Mouse (Mus musculus) Patski (cell line): ENCODE measurements around the gene Sept9. TPM values are rescaled to one million over a fixed set of nuclear protein-coding genes. Genes with fewer than 3 reads are reported as not detected.

ENCODE experiments used
- ATAC-seq: fragments of 100-300 bp; one replicate; pipeline ENCODE4 v1.8.0; 2021
- CTCF ChIA-PET: fragments of 350-600 bp; sonication (Branson Sonifier 250); formaldehyde crosslinking; loops from one replicate; lab custom pipeline; 2022; ENCODE audit warnings: inconsistent platforms; lab: Charles Lee
- POLR2A ChIA-PET: fragments of 350-600 bp; sonication (Branson Sonifier 250); formaldehyde crosslinking; loops from one replicate; lab custom pipeline; 2022; ENCODE audit warnings: antibody characterized with exemption, inconsistent platforms; lab: Charles Lee
- DNase-seq: peaks from one replicate; pipeline ENCODE4 v3.0.0-alpha.2; 2011; ENCODE audit warnings: low read depth, low spot score
- H3K27me3 ChIP-seq: fragments of 371-371 bp; one replicate; pipeline ENCODE4 v1.5.1; 2021
- CTCF ChIP-seq: fragments of 100-300 bp; IDR thresholded peaks from one replicate; pipeline ENCODE4 v1.5.1; 2021
- in situ Hi-C: fragments of 300-500 bp; cut with MboI; formaldehyde crosslinking; loops from 3 replicates; pipeline ENCODE4 v1.11.1; 2018; ENCODE audit warnings: low pct_unique_long_range_greater_than_20kb, mixed read lengths
- polyA plus RNA-seq: library from polyadenylated mRNA; unstranded; gene quantifications from one replicate; pipeline ENCODE4 v1.2.3, GENCODE M21; 2021

Gene Sept9
- polyA plus RNA-seq, 1 experiment from 2014 or later: 87.6 TPM

DNA sequence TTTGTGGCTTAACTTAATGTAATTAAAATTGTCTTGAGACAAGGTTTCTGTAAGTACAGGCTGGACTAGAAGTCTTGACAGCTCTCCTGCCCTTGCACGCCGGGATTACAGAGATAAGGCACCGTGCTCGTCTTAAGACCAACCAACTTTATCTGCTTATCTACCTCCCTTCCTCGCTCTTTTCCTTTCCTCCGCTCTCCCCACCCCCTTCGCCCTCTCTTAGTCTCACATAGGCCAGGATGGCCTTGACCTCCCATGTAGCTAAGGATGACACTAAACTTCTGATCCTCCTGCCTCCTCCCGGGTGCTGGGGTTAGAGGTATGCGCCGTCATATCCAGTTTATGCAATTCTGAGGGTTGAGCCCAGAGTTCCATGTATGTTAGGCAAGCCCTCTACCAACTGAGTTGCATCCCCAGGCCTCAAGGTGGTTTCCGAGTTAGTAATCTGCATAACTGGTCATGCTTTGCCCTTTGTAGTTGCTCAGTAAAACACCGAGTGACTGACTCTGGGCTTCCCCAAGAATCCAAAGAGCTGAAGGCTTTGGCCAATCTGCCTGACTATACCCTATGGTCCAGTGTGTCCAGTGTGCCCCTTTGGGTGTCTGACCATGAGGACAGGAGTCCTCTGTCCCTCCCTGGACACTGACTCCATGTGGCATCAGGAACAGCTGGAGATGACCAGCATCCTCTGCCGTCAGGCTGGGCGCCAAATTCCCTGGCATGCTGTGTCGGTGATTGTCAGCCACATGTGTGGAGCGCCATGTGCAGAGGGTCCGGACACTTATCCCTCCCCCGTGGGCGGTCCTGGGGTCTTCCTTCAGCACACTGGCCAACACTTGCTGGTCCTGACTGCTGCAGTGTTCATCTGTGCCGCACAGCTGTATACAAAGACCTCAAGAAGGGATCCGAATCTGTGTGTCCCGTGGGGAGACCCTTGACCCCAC lies 50.8 kb downstream of the Sept9 start:
- POLR2A ChIA-PET: no interaction called here
- no peak for TF ChIP-seq CTCF
- in situ Hi-C loops: no loop called here
- CTCF ChIA-PET: no interaction called here
- no peak for DNase-seq
- no peaks in the 10 kb centered on the region for H3K27me3 ChIP-seq
- no peak for ATAC-seq

DNA sequence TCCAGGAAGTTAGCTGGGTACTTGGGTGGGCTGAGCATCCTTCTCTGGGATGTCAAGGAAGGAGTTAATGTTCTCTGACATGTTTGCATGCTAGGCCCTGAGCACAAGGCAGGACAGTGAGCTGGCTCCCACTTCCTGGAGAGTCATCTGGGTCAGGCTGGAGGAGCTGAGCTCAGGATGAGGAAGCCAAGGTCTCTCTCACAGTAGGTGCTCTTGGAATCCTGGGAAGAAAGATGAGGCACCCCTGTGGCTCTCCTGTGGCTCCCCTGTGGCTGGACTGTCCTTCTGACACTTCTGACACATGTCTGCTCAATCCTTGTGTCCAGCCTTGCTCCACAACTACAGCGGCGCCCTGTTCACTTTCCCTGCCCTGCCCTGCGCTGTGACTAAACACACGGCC lies 52.3 kb downstream of the Sept9 start:
- no peak for TF ChIP-seq CTCF
- no peaks in the 10 kb centered on the region for H3K27me3 ChIP-seq
- in situ Hi-C loops: no loop called here
- no peak for DNase-seq
- ChIA-PET POLR2A (no interaction called here), CTCF (interaction anchor here (1.2 kb wide), 1 partner anchor 13 kb away, joined by 3 read pairs; no protein-coding TSS in a partner anchor)
- ATAC-seq: no peak

DNA sequence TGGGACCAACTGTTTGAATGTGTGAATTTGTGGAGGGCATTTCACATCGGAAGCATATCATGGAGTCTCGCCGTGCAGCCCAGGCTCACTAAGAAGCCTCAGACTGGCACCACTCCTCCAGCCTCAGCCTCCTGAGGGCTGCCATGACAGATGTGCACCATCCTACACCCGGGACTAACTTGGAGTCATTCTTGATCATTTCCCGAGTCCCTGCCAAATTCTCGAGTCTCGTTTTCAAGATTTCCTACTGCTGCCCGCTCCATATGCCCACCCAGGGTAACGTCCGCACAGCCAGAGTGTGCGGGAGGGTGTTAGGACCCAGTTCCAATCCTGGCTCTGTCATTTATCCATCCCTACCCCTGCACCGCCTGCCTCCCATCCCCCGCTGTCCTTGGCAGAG lies 53.4 kb downstream of the Sept9 start:
- no peak for DNase-seq
- in situ Hi-C loops: no loop called here
- ChIA-PET POLR2A (no interaction called here), CTCF (interaction anchor here (1.2 kb wide), 1 partner anchor 13 kb away, joined by 3 read pairs; no protein-coding TSS in a partner anchor)
- ATAC-seq: no peak
- no peaks in the 10 kb centered on the region for H3K27me3 ChIP-seq
- no peak for TF ChIP-seq CTCF

DNA sequence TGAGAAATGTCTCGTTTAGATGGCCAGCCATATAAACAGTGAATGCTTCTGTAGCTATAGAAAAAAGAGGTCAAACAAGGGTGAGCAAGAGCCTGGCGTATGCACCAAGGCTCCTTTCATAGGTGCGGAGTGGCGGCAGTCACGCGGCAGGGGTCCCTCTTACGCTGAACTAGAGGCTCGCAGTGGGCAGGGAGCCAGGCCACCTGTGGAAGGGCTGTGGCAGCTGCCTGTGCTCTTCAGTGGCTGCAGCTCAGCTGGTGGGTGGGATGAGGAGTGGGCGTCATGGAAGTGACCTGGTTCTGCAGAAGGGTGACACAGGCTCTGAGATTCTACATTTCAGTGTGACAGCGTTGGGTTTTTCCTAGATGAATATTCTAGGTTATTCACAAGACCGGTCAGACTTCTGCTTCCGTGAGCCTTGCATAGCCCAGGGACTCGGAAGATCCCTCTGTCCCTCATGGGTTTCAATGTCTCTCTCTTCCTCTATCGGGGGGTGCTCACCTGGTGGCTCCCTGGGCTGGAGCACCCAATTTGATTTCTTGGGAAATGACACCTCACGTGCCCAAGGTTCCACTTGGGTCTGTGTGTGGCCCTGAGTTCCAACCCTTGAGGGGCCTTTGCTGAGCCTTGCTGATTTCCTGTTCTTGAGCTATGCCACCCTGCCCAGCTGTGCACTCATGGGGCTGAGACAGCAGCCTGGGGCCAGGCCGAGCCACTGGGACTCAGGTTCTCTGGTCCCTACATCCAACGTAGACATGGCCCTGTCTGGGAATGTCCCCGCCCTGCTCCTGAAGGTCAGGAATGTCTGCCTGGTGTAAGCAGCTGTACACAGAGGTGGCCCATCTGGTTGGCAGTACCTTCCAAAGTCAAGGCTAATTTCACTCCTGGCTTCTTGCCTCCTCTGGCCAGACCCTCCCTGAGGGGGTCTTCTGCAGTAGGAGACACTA lies 55.0 kb downstream of the Sept9 start:
- TF ChIP-seq CTCF: no peak
- ChIA-PET POLR2A (no interaction called here), CTCF (interaction anchor here (1.9 kb wide), 1 partner anchor 105 kb away, joined by 6 read pairs; no protein-coding TSS in a partner anchor)
- H3K27me3 ChIP-seq: no peaks in the 10 kb centered on the region
- ATAC-seq (no peak), DNase-seq (no peak)
- in situ Hi-C loops: no loop called here

DNA sequence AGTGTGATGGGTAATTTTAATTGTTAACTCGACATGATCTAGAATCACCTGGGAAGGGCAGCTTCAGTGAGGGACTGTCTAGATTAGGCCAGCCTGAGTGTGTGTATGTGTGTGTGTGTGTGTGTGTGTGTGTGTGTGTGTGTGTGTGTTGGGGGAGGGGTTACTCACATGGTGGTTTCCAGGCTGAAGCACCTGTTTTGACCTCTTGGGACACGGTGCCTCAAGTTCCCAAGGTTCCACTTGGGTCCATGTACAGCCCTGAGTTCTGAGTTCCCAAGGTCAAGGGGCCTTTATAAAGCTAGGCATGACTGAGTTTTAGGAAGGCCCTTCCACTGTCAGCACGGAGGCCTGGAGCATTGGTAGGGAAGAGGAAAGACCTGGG lies 55.6 kb downstream of the Sept9 start:
- in situ Hi-C loops: no loop called here
- ChIA-PET POLR2A (no interaction called here), CTCF (interaction anchor here (1.9 kb wide), 1 partner anchor 104 kb away, joined by 6 read pairs; no protein-coding TSS in a partner anchor)
- H3K27me3 ChIP-seq: no peaks in the 10 kb centered on the region
- DNase-seq (no peak), ATAC-seq (no peak)
- no peak for TF ChIP-seq CTCF

DNA sequence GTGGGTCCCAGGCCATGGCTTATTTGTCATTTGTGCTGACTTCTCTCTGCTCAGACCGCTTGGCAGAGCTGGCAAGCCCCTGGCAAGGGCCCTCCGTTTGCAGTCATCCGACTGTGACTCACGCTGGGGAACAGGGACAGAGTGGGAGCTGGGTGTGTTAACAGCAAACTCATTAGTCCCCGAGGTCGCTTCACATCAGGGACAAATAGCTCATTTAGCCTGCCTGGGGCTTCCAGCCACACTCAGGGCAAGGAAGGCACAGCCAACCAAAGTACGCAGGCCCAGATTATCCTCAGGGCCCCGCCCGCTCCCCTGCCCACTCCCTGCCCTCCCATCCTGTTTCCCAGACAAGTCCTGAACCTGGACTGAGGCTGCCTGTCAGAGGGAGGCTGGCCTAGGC lies 56.6 kb downstream of the Sept9 start:
- CTCF ChIA-PET: interaction anchor here (0.7 to 1.9 kb wide), 2 partner anchors 19 to 103 kb away, joined by 3 to 6 read pairs; no protein-coding TSS in a partner anchor
- ATAC-seq: no peak
- no peak for DNase-seq

DNA sequence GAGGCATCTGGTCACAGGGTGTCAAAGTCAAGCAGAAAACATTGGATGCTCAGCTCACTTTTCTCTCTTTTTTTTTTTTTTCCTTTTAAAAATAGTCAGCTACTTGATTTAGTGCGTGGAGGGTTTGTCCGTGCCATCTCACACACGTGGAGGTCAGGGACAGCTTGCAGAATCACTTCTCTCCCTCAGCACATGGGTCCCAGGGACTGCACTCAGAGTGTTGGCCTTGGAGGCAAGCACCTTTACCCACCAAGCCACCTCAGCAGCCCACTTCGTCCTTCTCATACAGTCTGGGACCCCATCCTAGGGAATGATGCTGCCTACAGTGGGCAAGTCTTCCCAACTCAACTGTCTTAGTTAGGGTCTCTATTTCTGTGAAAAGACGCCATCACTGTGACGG lies 57.4 kb downstream of the Sept9 start:
- POLR2A ChIA-PET: interaction anchor here (0.9 to 1.3 kb wide), 2 partner anchors 8 to 10 kb away, joined by 3 to 5 read pairs; no protein-coding TSS in a partner anchor
- no peak for TF ChIP-seq CTCF
- DNase-seq (no peak), ATAC-seq (no peak)
- CTCF ChIA-PET: no interaction called here
- H3K27me3 ChIP-seq: no peaks in the 10 kb centered on the region
- in situ Hi-C loops: no loop called here

More for the DNA sequence above, 56.6 kb downstream of the Sept9 start:
- no peak for TF ChIP-seq CTCF
- POLR2A ChIA-PET: interaction anchor here (0.9 to 1.3 kb wide), 2 partner anchors 9 kb away, joined by 3 to 5 read pairs; no protein-coding TSS in a partner anchor
- no peaks in the 10 kb centered on the region for H3K27me3 ChIP-seq
- in situ Hi-C loops: no loop called here

DNA sequence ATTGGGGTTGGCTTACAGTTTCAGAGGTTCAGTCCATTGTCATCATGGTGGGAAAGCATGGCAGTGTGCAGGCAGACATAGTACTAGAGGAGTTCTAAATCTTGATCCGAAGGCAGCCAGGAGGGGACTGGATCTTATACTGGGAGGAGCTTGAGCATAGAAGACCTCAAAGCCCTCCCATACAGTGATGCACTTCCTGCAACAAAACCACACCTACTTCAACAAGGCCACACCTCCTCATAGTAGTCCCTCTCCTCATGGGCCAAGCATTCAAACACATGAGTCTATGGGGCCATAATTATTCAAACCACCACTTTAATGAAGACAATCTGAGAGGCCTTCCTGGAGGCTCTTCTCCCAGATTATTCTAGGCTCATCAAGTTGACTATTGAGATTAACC lies 57.8 kb downstream of the Sept9 start:
- ChIA-PET CTCF (no interaction called here), POLR2A (no interaction called here)
- in situ Hi-C loops: no loop called here
- no peaks in the 10 kb centered on the region for H3K27me3 ChIP-seq
- ATAC-seq: no peak
- no peak for TF ChIP-seq CTCF
- DNase-seq: no peak

DNA sequence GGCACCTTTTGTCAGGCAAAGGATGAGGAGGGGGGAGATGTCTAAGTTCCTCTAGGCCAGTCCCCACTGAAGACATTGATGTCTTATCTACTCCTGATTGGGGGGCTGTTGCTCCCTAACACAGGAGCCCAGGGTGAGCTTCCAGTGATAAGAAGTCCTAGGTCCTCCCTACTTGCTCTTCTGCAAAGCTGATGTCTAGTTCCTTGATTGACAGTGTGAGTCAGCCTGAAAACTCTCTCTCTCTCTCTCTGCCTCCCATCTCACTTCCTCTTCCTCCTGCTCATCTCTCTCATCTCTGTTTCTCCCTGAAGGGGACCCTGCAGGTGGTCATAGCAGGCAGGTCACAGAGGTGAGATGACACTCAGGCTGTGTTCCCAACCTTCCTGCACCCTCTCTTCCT lies 58.4 kb downstream of the Sept9 start:
- ATAC-seq (no peak), DNase-seq (no peak)
- ChIA-PET POLR2A (no interaction called here), CTCF (no interaction called here)
- no peak for TF ChIP-seq CTCF
- in situ Hi-C loops: no loop called here
- H3K27me3 ChIP-seq: no peaks in the 10 kb centered on the region
